Mouse (Mus musculus): ENCODE data around the gene Ripor1. TPM values are rescaled to one million over a fixed set of nuclear protein-coding genes. Genes with fewer than 3 reads are reported as not detected.
"Not testable (repeated sequence)": the region's sequence is repeated elsewhere in the genome, so short reads cannot be mapped to it uniquely, and the experiment has no call there.

Gene Ripor1
- polyA plus RNA-seq (2012; ENCODE audit: insufficient read depth, insufficient read length, low replicate concordance, missing spikeins), result not detected in 2 replicates

GRCm38 (mm10) chr8:105604804-105605381 lies at the start of gene Ripor1:
Ripor1 (plus strand) TSS chr8:105605255.
- TF ChIP-seq CTCF (IDR thresholded peaks at IDR 0.05; ENCODE audit: insufficient read depth, low read depth, low read length) (peak; percentile 88), POLR2A (IDR thresholded peaks at IDR 0.05; ENCODE audit: insufficient read depth, low read depth, low read length) (peak; percentile 65; the same call in 1 of the 2 replicates)
- under 1% methylated on average over 31 of the region's 42 CpGs for WGBS
- peak within 1 kb of the TSS; percentile 89 for H3K4me3 ChIP-seq (ENCODE audit: insufficient read depth, low read depth, low read length)

GRCm38 (mm10) chr8:105562863-105563262 lies 42.2 kb upstream of the Ripor1 start:
- Histone ChIP-seq H3K4me1 (ENCODE audit: control insufficient read depth, insufficient read depth, low read length) (peaks cover 15% of the 10 kb centered on the region), H3K27ac (ENCODE audit: insufficient read depth, low read depth, low read length) (no peak overlapping the region), H3K4me3 (ENCODE audit: insufficient read depth, low read depth, low read length) (no peak overlapping the region)
- no peak for TF ChIP-seq CTCF (IDR thresholded peaks at IDR 0.05; ENCODE audit: insufficient read depth, low read depth, low read length)
- no peak for TF ChIP-seq POLR2A (IDR thresholded peaks at IDR 0.05; ENCODE audit: insufficient read depth, low read depth, low read length)
- WGBS, result 48% methylated on average over 3 of the region's 3 CpGs

More at GRCm38 (mm10) chr8:105604804-105605381, at the start of gene Ripor1:
- H3K4me1 ChIP-seq (ENCODE audit: control insufficient read depth, insufficient read depth, low read length), result peaks cover 20% of the 10 kb centered on the region
- H3K27ac ChIP-seq (ENCODE audit: insufficient read depth, low read depth, low read length), result peak within 1 kb of the TSS; percentile 95

GRCm38 (mm10) chr8:105563871-105564270 lies 41.2 kb upstream of the Ripor1 start:
- TF ChIP-seq CTCF (IDR thresholded peaks at IDR 0.05; ENCODE audit: insufficient read depth, low read depth, low read length) (no peak), POLR2A (IDR thresholded peaks at IDR 0.05; ENCODE audit: insufficient read depth, low read depth, low read length) (no peak)
- WGBS, result 90% methylated on average over 1 of the region's 1 CpGs
- no peak overlapping the region for H3K4me3 ChIP-seq (ENCODE audit: insufficient read depth, low read depth, low read length)
- no peak overlapping the region for H3K27ac ChIP-seq (ENCODE audit: insufficient read depth, low read depth, low read length)
- H3K4me1 ChIP-seq (ENCODE audit: control insufficient read depth, insufficient read depth, low read length), result peaks cover 15% of the 10 kb centered on the region

GRCm38 (mm10) chr8:105564573-105565229 lies 40.4 kb upstream of the Ripor1 start:
- 66% methylated on average over 9 of the region's 9 CpGs for WGBS
- Histone ChIP-seq H3K4me3 (ENCODE audit: insufficient read depth, low read depth, low read length) (peak overlapping the region; percentile 95), H3K4me1 (ENCODE audit: control insufficient read depth, insufficient read depth, low read length) (peaks cover 15% of the 10 kb centered on the region)
- H3K27ac ChIP-seq (ENCODE audit: insufficient read depth, low read depth, low read length), result not testable (repeated sequence)

- H3K4me1 ChIP-seq (ENCODE audit: control insufficient read depth, insufficient read depth, low read length), result peaks cover 15% of the 10 kb centered on the region
- peak overlapping the region; percentile 95 for H3K4me3 ChIP-seq (ENCODE audit: insufficient read depth, low read depth, low read length)
- peak overlapping the region; percentile 76 for H3K27ac ChIP-seq (ENCODE audit: insufficient read depth, low read depth, low read length)
- WGBS, result under 1% methylated on average over 31 of the region's 31 CpGs
- no peak for TF ChIP-seq CTCF (IDR thresholded peaks at IDR 0.05; ENCODE audit: insufficient read depth, low read depth, low read length)
- no peak for TF ChIP-seq POLR2A (IDR thresholded peaks at IDR 0.05; ENCODE audit: insufficient read depth, low read depth, low read length)
These were observed 39.6 kb upstream of the Ripor1 start for GRCm38 (mm10) chr8:105565401-105565881.

GRCm38 (mm10) chr8:105565952-105566702 lies 38.9 kb upstream of the Ripor1 start, which contains the start of gene Atp6v0d1:
Atp6v0d1 (minus strand) TSS chr8:105566047.
- Histone ChIP-seq H3K27ac (ENCODE audit: insufficient read depth, low read depth, low read length) (peak within 1 kb of the TSS; percentile 76), H3K4me1 (ENCODE audit: control insufficient read depth, insufficient read depth, low read length) (peaks cover 15% of the 10 kb centered on the region), H3K4me3 (ENCODE audit: insufficient read depth, low read depth, low read length) (peak within 1 kb of the TSS; percentile 95)
- WGBS, result 3% methylated on average over 53 of the region's 53 CpGs
- TF ChIP-seq POLR2A (IDR thresholded peaks at IDR 0.05; ENCODE audit: insufficient read depth, low read depth, low read length) (no peak), CTCF (IDR thresholded peaks at IDR 0.05; ENCODE audit: insufficient read depth, low read depth, low read length) (peak; percentile 90)

GRCm38 (mm10) chr8:105566703-105567595 lies 38.1 kb upstream of the Ripor1 start:
- whole genome bisulfite sequencing, result 36% methylated on average over 27 of the region's 27 CpGs
- Histone ChIP-seq H3K27ac (ENCODE audit: insufficient read depth, low read depth, low read length) (no peak overlapping the region), H3K4me1 (ENCODE audit: control insufficient read depth, insufficient read depth, low read length) (peaks cover 15% of the 10 kb centered on the region), H3K4me3 (ENCODE audit: insufficient read depth, low read depth, low read length) (peak overlapping the region; percentile 95)
- TF ChIP-seq CTCF (IDR thresholded peaks at IDR 0.05; ENCODE audit: insufficient read depth, low read depth, low read length), result no peak
- no peak for TF ChIP-seq POLR2A (IDR thresholded peaks at IDR 0.05; ENCODE audit: insufficient read depth, low read depth, low read length)

GRCm38 (mm10) chr8:105571810-105572209 lies 33.2 kb upstream of the Ripor1 start:
- TF ChIP-seq POLR2A (IDR thresholded peaks at IDR 0.05; ENCODE audit: insufficient read depth, low read depth, low read length) (no peak), CTCF (IDR thresholded peaks at IDR 0.05; ENCODE audit: insufficient read depth, low read depth, low read length) (no peak)
- H3K4me1 ChIP-seq (ENCODE audit: control insufficient read depth, insufficient read depth, low read length), result peaks cover 8% of the 10 kb centered on the region
- no peak overlapping the region for H3K4me3 ChIP-seq (ENCODE audit: insufficient read depth, low read depth, low read length)
- H3K27ac ChIP-seq (ENCODE audit: insufficient read depth, low read depth, low read length), result no peak overlapping the region
- WGBS, result 55% methylated on average over 9 of the region's 9 CpGs
